Mouse (Mus musculus) cerebral cortex, adult 2 months (tissue): ENCODE measurements around the gene Irx5.

Source experiments
- WGBS: fragments of 180-500 bp; shearing (Covaris S2); methylation state at CpG from one replicate; pipeline ENCODE4 v1.1.7; 2018; 5-methylcytosine and 5-hydroxymethylcytosine counted together

The Irx5 gene

DNA sequence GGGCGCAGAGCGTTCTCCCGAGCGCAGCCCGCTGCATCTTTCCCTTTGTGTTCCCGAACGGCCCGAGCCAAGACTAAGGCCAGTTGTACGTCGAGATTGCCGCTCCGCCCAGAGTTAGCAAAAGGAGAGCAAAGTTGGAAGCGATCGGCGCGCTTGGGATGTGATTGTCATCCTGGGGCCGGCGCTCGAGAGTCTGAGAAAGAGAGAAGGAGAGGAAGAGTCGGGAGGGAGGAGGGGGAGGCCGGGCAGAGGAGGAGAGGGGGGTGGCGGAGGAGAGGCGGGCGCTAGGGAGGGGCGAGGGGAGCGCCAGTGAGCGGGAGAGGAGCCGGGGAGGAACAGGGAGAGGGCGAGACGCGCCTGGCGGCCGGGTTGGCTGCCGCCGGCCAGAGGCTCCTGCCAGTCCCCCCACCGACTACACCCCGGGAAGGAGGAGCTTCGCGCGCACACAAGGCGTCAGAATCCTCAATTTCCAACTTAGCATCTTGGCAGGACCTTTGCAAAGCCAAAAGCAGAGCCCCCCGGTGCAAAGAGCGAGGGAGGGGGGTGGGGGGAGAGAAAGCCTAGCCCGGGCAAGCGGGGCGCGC lies at the start of gene Irx5:
Gene Irx5, plus strand, starts transcription at position 228 of the 584 bp plus-strand sequence.
- 2% methylated on average over 45 of the region's 47 CpGs for WGBS

DNA sequence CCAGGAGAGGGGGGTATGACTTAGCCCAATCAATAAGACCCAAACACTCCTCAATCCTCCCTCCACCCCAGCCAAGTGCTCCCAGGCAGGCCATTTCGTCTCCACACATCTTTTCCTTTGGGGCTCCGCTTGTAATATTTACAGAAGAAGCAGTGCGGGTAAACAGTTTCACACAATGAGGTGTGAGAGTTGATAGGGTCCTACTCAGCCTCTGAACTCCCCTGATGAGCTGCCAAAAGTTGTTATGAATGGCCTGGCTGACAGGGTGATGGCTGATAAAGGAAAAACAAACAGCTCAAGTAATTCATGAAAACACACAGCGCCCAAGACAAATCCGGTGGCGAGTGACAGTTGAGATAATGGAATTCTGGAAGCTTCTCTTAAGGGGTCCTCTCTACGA lies 45.2 kb upstream of the Irx5 start:
- WGBS = 41% methylated on average over 7 of the region's 7 CpGs

DNA sequence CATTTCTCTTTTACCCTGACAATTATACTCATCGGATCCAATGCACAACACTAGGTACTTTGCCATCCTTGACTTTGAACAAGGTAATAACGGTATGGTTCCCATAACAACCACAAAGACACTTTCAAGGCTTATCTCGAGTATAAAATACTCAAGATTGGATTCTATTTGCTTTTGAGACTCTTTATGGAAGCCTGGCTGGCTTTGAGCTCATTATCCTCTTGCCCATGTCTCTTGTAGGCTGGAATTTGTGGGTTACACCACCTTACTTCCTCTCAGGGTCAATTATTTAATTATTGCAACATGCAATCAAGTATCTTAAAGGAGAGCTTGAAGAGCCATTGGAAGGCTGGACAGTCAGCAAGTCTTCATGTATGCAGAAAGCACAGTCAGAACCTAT lies 43.7 kb upstream of the Irx5 start:
- WGBS = 83% methylated on average over 3 of the region's 3 CpGs

DNA sequence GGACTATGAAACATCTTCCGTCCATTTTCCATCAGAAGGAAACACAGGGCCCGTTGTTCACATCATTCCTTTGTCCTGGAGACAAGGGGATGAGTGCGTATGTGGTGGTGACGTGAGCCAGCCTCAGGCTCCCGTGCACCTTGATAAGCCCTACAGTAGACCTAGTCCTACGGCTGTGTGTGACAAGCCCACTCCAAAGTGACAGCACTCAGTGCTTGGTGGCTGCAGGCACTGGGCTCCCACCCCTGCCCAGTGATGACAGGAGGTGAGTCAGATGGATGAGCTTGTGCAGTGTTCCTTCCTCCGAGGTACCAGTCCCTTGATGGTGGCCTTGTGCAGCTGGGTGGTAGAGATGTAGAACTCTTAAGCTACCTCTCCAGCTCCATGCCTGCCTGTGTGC lies 33.7 kb upstream of the Irx5 start:
- WGBS = 93% methylated on average over 7 of the region's 7 CpGs

DNA sequence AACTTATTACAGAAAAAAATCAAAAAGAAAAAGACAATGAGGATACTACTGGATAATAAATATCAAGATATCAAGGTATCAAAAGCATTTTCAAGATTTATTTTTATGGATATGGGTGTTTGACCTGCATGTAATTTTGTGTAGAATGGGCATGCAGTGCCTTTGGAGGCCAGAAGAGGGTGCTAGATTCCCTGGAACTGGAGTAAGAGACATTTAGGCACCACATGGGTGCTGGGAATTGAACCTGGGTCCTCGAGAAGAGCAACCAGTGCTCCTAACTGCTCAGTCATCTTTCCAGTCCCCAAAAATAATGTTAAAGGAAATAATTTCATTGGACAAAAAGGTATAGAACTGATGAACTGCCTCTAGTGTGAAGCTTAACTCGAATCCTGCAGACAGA lies 30.2 kb upstream of the Irx5 start:
- 96% methylated on average over 2 of the region's 2 CpGs for WGBS

DNA sequence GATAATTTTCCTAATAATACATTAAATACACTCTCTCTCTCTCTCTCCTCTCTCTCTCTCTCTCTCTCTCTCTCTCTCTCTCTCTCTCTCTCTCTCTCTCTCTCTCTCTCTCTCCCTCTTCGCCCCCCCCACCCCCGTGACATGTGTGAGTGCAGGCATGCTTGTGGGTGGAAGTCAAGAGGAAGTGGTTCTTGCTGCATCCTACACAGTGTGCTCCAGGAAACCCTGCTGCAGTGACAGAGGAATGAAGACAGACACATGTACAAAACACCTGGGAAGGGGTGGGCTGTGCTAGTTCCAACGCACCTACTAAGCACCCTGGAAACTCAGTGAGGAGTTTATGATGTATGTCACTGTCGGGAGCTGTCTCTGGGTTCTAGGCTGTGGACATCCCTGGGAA lies 28.2 kb upstream of the Irx5 start:
- WGBS = 78% methylated on average over 4 of the region's 4 CpGs

DNA sequence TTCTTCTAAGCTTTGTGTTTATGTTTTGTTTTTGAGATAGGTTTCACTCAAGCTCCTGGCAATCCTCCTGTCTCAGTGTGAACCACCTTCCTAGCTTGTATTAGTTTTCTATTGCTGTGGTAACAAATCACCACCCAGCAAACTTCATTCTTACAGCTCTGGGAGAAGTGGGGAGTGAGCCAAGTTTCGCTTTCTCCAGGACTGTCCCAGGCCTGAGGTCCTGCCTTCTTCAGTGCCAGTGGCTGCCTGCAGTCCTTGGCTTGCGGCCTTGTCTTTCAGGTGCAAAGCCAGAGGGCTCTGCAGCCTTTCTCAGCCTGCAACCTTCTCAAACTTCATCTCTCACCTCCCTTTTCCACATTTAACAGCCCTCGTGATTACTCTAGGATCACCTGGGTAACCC lies 25.6 kb upstream of the Irx5 start:
- WGBS = 83% methylated on average over 3 of the region's 3 CpGs

DNA sequence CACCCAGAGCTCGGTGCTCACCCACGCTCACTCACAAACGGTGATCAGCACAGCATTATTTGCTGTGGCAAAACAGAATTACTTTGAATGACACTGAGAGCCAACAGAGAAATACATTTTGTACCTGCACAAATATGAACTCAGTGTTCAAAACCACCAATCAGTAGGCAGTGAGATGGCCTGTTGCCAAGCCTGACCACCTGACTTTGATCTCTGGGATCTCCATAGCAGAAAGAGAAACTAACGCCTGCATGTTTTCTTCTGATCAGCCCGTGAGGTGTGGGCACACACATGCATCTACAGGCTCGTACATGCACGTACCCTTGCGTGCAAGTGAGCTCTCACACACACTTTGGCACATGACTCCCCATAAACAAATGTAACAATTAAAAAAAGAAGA lies 24.0 kb upstream of the Irx5 start:
- 98% methylated on average over 8 of the region's 8 CpGs for WGBS

DNA sequence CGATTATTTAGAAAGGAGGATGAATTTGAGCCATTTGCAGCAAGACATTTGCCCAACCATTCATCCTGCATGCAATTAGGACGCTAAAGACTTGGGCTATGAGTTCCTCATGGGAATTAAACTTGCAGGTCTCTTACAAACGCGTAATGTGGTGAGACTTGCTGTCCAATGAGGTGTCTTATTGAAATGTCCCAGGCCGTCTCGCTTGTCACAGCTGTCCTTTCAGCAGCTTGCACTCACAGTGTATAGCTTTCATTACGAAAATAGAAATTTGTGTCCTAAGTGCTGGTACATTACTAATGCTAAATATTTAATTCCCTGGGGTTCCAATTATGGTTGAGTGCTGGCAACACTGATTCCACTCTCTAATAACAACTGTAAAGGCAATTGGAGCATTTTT lies 22.3 kb upstream of the Irx5 start:
- WGBS = 85% methylated on average over 7 of the region's 7 CpGs

DNA sequence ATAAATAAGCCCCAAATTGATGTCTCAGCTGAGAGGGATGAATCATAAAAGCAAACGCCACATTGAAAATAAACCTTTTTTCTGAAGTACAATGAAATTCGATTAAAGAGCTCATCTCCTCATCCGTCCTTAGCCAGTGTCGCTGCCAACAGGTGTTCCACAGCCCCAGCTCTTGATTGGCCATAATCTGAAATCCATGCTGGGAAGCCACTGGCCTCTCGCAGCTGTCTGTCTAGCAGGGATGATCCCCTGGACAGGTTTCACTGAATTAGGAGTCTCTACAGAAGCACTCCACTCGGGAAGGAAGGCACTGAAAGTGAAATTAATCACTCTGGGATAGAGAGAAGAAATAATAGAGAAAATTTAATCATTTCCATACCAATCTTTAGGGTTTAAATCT lies 21.4 kb upstream of the Irx5 start:
- WGBS = 67% methylated on average over 6 of the region's 6 CpGs

DNA sequence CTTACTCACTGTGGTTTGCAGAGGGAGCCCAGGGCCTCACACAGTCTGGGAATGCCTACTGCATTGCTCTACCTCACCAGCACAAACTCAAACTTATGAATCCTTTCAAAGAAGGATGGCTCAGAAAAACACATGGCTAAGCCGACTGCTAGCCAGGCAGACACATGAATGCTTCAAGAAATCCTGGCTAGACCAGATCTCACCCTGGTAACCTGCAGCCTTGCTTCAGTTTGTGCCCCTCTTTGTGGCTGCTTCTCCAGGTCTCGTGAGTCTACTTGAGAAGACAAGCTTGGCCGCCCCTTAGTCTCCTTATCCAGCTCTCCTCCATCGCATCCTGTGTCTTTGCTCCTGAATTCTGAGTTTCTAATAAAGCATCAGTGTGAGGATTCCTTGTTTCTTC lies 13.9 kb upstream of the Irx5 start:
- 95% methylated on average over 4 of the region's 4 CpGs for WGBS

DNA sequence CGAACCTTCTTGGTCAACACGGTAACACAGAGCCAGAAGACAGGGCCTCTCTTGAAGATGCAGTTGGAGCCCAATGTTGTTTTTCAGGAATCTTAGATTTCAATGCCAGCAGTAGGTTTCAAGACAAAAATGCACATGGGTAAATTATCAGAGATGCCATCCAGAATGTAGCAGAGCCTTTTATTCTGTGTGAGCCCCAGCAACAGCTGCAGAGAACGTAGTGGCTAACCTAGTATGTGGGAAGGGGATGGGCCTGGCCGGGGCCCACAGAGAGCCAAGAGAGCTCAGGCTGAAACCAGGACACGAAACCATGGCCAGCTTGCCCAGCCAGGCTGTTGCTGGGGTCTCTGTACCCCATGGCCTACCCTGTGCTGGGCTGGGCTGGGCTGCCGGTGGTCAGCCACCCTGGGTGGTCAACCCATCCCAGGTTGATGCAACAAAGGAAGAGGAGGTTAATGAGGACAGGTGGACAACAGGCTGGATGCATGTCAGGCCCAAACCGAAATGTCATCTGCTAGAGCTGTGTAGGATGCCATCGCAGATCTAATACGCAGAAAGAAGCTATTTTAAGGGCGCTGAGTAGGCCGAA lies 7.4 kb upstream of the Irx5 start:
- 92% methylated on average over 11 of the region's 11 CpGs for WGBS

DNA sequence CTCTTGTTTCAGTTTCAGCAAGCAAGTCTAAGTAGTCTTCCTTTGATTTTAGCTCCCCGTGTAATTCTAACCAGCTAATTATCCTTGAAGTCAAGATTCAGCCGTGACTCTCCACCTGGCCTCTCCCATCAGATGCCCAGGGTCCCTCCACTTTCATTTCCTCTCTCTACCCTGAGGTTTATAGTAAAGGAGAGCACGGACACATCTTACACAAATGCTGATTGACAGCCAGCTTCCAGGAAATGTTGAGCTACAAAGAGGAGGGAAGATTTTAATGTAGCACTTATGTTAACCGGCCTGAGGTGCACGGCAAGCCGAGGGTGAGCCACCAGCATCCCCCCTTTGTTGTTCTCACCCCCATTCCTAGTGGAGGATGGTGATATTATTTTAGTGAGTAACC lies 4.0 kb upstream of the Irx5 start:
- 38% methylated on average over 6 of the region's 6 CpGs for WGBS

DNA sequence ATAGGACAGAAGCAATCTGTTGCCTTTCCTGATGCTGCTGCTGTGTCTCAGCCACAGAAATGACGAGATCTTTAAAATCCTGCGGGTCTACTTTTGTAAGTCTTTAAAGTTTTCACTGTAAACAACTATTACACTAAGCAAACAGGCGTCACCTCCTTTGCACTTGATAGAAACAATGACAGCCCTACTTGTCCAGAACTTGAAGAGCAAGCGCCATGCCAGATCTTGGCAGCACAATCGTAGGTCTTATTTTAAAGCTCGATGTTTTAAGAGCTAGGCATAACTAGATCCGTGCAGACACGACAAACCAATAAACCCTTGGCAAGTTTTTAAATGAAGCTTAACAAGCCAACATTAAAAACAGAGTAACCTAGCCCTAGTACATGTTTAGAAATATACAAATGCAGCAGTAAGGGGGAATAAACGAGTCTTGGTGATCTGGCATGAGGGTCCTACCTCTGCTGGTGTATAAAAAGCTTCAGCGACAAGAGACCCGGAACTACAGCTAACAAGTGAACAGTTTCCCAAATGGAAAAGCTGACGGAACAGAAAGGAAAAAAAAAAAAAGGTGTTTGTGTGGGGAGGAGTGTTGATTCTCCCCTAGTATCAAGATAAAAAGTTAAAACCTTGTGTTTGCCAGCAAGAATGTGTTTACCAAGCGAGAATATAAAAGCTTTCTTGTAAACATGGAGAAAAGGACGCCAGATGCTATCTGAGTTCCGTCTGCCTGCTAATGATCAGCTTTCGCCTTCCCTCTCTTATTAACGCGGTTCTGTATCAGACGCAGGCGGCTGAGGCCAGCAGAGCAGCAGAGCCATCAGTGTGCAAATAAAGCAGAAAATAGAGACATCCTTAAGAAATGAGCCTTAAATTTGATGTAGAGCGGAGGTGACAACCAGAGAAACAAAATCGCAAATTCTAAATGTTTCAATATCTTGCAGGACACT lies 2.6 kb upstream of the Irx5 start:
- WGBS = 9% methylated on average over 22 of the region's 22 CpGs

DNA sequence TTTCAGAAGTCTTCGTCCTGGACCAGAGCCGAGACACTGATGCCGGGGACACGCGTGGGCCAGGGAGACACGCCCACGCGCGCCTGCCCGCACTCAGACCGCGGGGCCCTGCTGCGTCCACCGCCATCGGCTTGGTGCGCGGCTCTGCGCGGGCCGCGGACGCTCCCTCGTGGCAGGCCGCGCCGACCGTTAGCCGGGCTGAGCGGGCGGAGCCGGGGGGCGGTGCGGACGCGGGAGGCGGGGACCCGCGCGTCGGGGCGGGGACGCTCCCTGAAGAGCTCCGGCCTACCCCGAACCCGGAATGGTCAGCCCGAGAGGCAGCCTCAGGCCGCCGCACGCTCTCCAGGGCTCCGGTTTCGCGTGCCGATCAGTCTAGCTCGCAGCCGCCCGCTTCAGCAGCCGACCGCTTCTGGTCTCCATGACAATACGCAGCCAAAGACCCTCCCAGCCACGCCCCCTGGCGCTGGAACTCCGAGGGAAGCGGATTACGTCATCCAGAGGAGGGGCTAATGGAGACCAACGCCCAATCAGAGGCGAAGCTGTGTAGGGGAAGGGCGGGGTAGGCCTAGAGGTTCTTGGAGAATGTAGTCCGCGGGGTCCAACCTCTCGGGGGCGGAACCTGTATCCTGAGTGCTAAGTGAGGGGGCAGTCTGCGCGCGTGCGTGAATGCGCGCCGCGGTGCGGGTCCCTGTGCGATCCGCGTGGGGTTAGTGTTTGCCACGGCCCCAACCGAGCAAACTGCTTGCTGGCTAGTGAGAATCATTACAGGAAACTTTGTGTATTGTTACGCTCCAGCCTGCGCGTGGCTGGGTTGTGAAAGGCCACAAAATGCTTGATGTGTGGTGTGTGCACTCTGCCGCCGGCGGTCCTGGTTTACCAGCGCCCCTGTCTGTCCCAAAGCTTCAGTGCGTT lies 1.5 kb upstream of the Irx5 start:
- WGBS = under 1% methylated on average over 91 of the region's 93 CpGs

DNA sequence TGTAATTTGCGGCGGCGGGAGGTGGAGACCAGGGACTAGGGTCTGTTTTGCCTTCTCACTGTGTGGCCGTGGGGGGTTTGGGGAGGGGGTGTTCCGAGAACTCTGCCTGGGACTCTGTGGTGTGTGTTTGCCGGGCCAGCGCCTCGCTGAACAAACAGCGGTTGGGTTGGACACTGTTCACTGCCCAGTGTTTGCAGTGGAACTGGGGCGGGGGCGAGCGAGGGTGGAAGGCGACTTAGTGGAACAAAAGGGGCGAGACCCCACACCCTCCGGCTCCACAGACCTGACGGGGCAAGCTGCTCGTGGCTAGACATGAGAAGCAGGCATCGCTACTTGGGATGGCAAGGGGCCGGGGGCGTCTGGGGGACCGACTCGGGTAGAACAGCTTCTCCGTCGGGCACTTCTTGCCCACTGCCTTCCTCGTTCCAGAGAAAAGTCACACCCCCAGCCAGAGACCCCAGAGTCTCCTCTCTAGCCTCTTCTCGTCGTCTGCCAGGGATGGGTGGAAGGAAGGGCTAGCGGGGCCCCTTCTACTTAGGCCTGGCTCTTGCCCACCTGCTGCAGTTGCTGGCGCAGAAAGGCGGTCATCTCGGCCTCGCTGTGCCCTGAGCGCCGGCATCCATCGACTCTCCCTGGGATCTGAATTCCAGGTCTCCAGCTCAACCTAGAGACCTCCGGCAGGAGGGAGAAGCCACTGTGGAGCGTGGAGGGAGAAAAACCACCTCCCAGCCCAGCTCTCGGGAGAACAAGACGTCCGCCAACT lies 631 bp upstream of the Irx5 start:
- 2% methylated on average over 40 of the region's 40 CpGs for WGBS

DNA sequence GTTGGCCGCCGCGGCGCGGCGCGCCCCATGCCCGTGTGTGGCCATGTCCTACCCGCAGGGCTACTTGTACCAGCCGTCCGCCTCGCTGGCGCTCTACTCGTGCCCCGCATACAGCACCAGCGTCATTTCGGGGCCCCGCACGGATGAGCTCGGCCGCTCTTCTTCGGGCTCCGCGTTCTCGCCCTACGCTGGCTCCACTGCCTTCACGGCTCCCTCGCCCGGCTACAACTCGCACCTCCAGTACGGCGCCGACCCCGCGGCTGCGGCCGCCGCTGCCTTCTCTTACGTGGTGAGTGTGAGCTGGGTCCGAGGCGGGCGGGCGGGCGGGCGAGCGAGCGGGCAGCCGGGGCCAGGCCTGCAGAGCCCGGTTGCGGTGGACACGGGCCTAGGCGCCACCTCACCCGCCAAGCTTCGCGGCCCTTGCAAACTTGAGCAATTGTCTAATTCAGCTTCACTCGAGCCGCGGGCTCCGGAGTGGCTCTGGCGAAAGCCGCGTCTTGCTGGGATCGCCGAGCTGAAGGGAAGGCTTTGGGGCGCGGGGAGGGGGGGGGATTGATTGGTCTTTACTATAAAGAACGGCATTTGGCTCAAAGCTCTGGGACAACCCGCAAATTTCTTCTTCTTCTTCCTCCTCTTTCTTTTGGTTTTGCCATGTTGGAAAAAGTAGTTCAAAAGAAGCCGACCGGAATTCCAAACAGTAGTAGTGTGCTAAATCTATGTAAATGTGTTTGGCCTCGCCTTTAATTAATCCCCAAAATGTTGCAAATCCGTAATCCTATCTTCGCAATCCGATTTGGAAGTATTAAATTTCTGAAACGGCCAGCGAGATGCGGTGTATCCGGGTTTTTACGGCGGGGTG lies 945 bp downstream of the Irx5 start:
- 2% methylated on average over 80 of the region's 80 CpGs for WGBS

DNA sequence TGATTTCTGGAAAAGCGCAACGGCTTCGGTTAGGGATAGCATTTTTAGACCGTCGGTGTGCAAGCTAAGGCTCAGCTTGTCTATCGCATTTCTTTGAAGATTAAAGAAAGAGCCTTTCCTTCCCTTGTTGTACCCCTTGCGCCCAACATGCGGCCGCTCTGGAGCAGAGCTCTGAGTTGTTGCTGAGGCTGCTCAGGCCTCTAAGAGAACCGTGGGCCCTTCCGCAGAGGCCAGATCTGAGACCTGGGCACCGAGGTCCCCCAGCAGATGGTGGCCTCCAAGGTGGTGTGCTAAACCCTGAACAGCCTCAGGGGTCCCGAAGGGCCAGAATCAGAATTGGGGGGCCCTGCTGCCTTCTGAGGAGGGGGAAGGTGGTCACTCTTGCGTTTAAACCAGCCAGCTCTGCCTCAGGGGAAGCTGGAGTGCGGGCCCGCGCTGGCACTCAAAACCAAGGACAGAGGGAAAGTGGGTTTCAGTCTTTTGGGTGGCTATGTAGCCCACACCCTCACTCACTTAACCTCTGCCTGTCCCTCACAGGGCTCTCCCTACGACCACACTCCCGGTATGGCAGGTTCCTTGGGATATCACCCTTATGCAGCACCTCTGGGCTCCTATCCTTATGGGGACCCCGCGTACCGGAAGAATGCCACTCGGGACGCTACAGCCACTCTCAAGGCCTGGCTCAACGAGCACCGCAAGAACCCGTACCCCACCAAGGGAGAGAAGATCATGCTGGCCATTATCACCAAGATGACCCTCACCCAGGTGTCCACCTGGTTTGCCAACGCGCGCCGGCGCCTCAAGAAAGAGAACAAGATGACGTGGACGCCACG lies 1.8 kb downstream of the Irx5 start:
- 4% methylated on average over 35 of the region's 35 CpGs for WGBS

DNA sequence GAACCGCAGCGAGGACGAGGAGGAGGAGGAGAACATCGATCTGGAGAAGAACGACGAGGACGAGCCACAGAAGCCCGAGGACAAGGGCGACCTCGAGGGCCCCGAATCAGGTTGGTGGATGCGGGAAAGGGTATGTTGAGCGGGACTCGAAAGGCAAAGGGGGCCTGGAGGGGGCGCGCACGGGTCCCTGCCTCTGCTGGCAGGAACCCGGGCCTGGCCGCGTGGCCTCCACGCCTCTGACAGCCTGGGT lies 2.3 kb downstream of the Irx5 start:
- WGBS = 1% methylated on average over 20 of the region's 21 CpGs
